Mouse (Mus musculus): Measurements from ENCODE around the gene Stard10. TPM values are rescaled to one million over a fixed set of nuclear protein-coding genes. Genes with fewer than 3 reads are reported as not detected.
A peak's percentile ranks its signal among the peaks of the same experiment; 100 is the strongest.

Stard10 gene
- polyA plus RNA-seq, 1 experiment from 2014 or later: 361 TPM

- H3K27me3 ChIP-seq (ENCODE audit: insufficient read depth, low read length): no peaks in the 10 kb centered on the region
- H3K27ac ChIP-seq (ENCODE audit: low read depth): peak overlapping the region; percentile 90
- TF ChIP-seq CTCF (IDR thresholded peaks at IDR 0.05; ENCODE audit: low read depth): peak; percentile 98
- TF ChIP-seq EP300 (IDR thresholded peaks at IDR 0.05; ENCODE audit: low read depth): peak; percentile 59; the same call in 1 of the 2 replicates
- H3K4me3 ChIP-seq (ENCODE audit: low read depth, low read length): peak overlapping the region; percentile 52
- no peaks in the 10 kb centered on the region for H3K36me3 ChIP-seq (replicated peaks; ENCODE audit: insufficient read depth, low read length)
- peaks cover 22% of the 10 kb centered on the region for H3K4me1 ChIP-seq (ENCODE audit: insufficient read depth)
- DNase-seq (peak; percentile 97), ATAC-seq (peak; percentile 95)
- H3K9me3 ChIP-seq (ENCODE audit: low read length): no peaks in the 10 kb centered on the region
- 1% methylated on average over 43 of the region's 43 CpGs for WGBS (ENCODE audit: insufficient replicate concordance)
- peak overlapping the region; percentile 61 for H3K9ac ChIP-seq (replicated peaks)
- peak overlapping the region; percentile 70 for H3K4me2 ChIP-seq (ENCODE audit: low read depth, low read length)
Observed at GRCm38 (mm10) chr7:101310327-101311028, 6.4 kb upstream of the Stard10 start.

- H3K27ac ChIP-seq (ENCODE audit: low read depth): peak overlapping the region; percentile 25; the same call in 1 of the 2 replicates
- TF ChIP-seq CTCF (IDR thresholded peaks at IDR 0.05; ENCODE audit: low read depth): no peak
- no peak for TF ChIP-seq EP300 (IDR thresholded peaks at IDR 0.05; ENCODE audit: low read depth)
- peaks cover 25% of the 10 kb centered on the region for H3K4me1 ChIP-seq (ENCODE audit: insufficient read depth)
- WGBS (ENCODE audit: insufficient replicate concordance): 21% methylated on average over 2 of the region's 2 CpGs
- no peak for ATAC-seq
- no peaks in the 10 kb centered on the region for H3K27me3 ChIP-seq (ENCODE audit: insufficient read depth, low read length)
- H3K9ac ChIP-seq (replicated peaks): peak overlapping the region; percentile 19
- H3K9me3 ChIP-seq (ENCODE audit: low read length): no peaks in the 10 kb centered on the region
- H3K36me3 ChIP-seq (replicated peaks; ENCODE audit: insufficient read depth, low read length): no peaks in the 10 kb centered on the region
- peak overlapping the region; percentile 70 for H3K4me2 ChIP-seq (ENCODE audit: low read depth, low read length)
- DNase-seq: no peak
- H3K4me3 ChIP-seq (ENCODE audit: low read depth, low read length): peak overlapping the region; percentile 52; the same call in 1 of the 2 replicates
Observed at GRCm38 (mm10) chr7:101311061-101311460, 5.8 kb upstream of the Stard10 start.

GRCm38 (mm10) chr7:101313033-101313432, 3.9 kb upstream of the Stard10 start:
- Histone ChIP-seq H3K27ac (ENCODE audit: low read depth) (no peak overlapping the region), H3K4me1 (ENCODE audit: insufficient read depth) (peaks cover 40% of the 10 kb centered on the region), H3K9ac (replicated peaks) (no peak overlapping the region), H3K27me3 (ENCODE audit: insufficient read depth, low read length) (no peaks in the 10 kb centered on the region), H3K4me2 (ENCODE audit: low read depth, low read length) (no peak overlapping the region), H3K4me3 (ENCODE audit: low read depth, low read length) (no peak overlapping the region), H3K36me3 (replicated peaks; ENCODE audit: insufficient read depth, low read length) (no peaks in the 10 kb centered on the region), H3K9me3 (ENCODE audit: low read length) (no peaks in the 10 kb centered on the region)
- WGBS (ENCODE audit: insufficient replicate concordance): 58% methylated on average over 3 of the region's 3 CpGs
- no peak for ATAC-seq
- TF ChIP-seq EP300 (IDR thresholded peaks at IDR 0.05; ENCODE audit: low read depth) (no peak), CTCF (IDR thresholded peaks at IDR 0.05; ENCODE audit: low read depth) (no peak)
- DNase-seq: no peak

GRCm38 (mm10) chr7:101314396-101314795, 2.5 kb upstream of the Stard10 start:
- ATAC-seq: no peak
- peaks cover 50% of the 10 kb centered on the region for H3K4me1 ChIP-seq (ENCODE audit: insufficient read depth)
- H3K36me3 ChIP-seq (replicated peaks; ENCODE audit: insufficient read depth, low read length): no peaks in the 10 kb centered on the region
- H3K27ac ChIP-seq (ENCODE audit: low read depth): no peak overlapping the region
- no peak overlapping the region for H3K9ac ChIP-seq (replicated peaks)
- DNase-seq: no peak
- H3K9me3 ChIP-seq (ENCODE audit: low read length): no peaks in the 10 kb centered on the region
- no peaks in the 10 kb centered on the region for H3K27me3 ChIP-seq (ENCODE audit: insufficient read depth, low read length)
- WGBS (ENCODE audit: insufficient replicate concordance): 79% methylated on average over 5 of the region's 5 CpGs
- no peak overlapping the region for H3K4me3 ChIP-seq (ENCODE audit: low read depth, low read length)
- no peak overlapping the region for H3K4me2 ChIP-seq (ENCODE audit: low read depth, low read length)
- no peak for TF ChIP-seq EP300 (IDR thresholded peaks at IDR 0.05; ENCODE audit: low read depth)
- no peak for TF ChIP-seq CTCF (IDR thresholded peaks at IDR 0.05; ENCODE audit: low read depth)

GRCm38 (mm10) chr7:101315699-101316098, 1.2 kb upstream of the Stard10 start:
- Histone ChIP-seq H3K4me3 (ENCODE audit: low read depth, low read length) (no peak overlapping the region), H3K9me3 (ENCODE audit: low read length) (no peaks in the 10 kb centered on the region), H3K4me1 (ENCODE audit: insufficient read depth) (peaks cover 59% of the 10 kb centered on the region), H3K36me3 (replicated peaks; ENCODE audit: insufficient read depth, low read length) (no peaks in the 10 kb centered on the region), H3K27ac (ENCODE audit: low read depth) (no peak overlapping the region), H3K9ac (replicated peaks) (no peak overlapping the region), H3K27me3 (ENCODE audit: insufficient read depth, low read length) (no peaks in the 10 kb centered on the region), H3K4me2 (ENCODE audit: low read depth, low read length) (no peak overlapping the region)
- no peak for TF ChIP-seq CTCF (IDR thresholded peaks at IDR 0.05; ENCODE audit: low read depth)
- TF ChIP-seq EP300 (IDR thresholded peaks at IDR 0.05; ENCODE audit: low read depth): no peak
- ATAC-seq: no peak
- no peak for DNase-seq

DNA sequence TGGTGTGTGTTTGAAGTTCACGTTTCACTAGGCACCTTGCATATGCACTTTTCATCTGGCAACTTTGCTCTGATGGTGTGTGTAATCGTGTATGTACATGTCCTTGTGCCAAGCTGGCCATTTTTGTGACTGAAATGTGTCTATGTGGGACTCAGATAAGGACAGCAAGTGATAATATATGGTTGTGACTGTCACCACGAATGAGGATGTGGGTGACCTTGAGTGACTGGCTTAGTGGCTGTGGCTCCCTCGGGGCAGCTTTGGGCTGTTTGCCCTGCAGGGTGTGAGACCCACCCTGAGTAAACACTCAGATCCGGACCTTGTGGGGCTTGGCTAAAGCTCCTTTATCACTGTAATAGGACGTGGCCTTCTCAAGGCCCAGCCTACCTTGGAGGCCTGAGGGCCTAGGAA, 290 bp upstream of the Stard10 start:
- TF ChIP-seq CTCF (IDR thresholded peaks at IDR 0.05; ENCODE audit: low read depth): no peak
- peak; percentile 83 for TF ChIP-seq EP300 (IDR thresholded peaks at IDR 0.05; ENCODE audit: low read depth)
- Histone ChIP-seq H3K4me3 (ENCODE audit: low read depth, low read length) (no peak overlapping the region), H3K27me3 (ENCODE audit: insufficient read depth, low read length) (no peaks in the 10 kb centered on the region), H3K9ac (replicated peaks) (no peak overlapping the region), H3K27ac (ENCODE audit: low read depth) (peak overlapping the region; percentile 52), H3K36me3 (replicated peaks; ENCODE audit: insufficient read depth, low read length) (no peaks in the 10 kb centered on the region), H3K9me3 (ENCODE audit: low read length) (no peaks in the 10 kb centered on the region), H3K4me1 (ENCODE audit: insufficient read depth) (peaks cover 57% of the 10 kb centered on the region), H3K4me2 (ENCODE audit: low read depth, low read length) (no peak overlapping the region)
- DNase-seq (no peak), ATAC-seq (peak; percentile 9)
- WGBS (ENCODE audit: insufficient replicate concordance): 14% methylated on average over 6 of the region's 6 CpGs

Measured in liver, postnatal 0 days (tissue).